Mouse (Mus musculus): ENCODE measurements around the gene Esrrb.

Gene Esrrb

GRCm38 (mm10) chr12:86422166-86422910 lies 61.4 kb downstream of the Esrrb start:
- peak; percentile 15 to 26 for DNase-seq

DNA sequence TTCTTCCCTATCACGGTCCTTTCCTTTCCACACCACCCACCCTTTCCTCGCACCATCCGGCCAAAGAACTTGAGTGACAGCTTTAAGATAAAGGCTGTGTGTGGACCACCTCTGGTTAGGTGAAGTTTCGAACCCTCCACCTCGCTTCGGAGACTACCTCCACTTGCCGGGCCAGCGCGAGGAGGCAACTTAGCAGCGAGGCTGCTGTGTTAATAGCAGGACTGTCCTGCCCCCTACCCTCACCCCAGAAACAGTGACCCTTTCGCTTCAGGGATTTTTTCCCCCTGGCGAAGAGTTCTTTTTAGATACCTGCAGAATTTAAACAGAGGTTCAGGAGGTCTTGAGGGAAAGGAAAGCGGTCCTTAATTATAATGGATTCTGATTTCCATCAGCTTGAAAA lies 62.2 kb downstream of the Esrrb start:
- DNase-seq = no peak

DNA sequence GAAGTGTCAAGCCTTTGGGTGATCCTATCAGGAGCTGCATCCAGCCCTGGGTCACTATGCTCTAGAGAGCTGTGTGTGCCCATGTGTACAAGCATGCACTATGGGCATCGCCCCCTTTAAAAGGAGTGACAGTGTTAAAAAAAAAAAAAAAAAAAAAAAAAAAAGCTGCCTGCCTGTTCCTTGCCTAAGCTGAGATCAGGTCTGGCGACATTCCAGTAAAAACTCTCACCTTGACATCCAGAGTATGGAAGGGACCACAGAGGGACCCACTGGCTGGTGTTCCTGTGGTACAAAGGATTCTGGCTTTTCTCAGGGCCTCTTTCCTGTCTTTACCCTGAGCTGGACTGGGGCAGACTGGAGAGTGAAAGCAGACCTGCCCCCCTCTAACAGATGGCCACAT lies 66.7 kb downstream of the Esrrb start:
- peak in 1 of 2 experiments; percentile 24 for DNase-seq

GRCm38 (mm10) chr12:86431671-86432070 lies 70.8 kb downstream of the Esrrb start:
- no peak for DNase-seq

DNA sequence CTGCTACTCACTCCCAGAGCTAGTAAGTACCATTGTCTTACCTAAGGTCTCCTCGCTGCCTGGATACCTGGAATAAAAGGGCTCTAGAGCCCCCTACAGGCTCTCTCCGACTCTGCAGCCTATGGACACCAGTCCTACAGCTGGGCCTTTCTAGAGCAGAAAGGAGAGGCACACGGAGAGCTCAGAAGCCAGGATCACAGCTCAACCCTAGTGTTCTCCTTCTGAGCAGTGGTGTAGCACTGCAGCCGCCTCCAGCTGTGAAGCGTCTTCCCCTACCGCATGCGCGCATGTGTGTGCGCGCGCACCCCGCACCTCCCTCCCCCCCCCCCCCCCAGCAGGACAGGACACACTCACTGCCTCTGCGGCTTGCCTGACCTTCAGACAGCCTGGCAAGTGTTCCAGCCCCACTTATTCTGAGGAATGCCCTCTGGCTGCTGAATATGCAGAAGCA lies 72.5 kb downstream of the Esrrb start:
- DNase-seq = peak; percentile 86 to 88

DNA sequence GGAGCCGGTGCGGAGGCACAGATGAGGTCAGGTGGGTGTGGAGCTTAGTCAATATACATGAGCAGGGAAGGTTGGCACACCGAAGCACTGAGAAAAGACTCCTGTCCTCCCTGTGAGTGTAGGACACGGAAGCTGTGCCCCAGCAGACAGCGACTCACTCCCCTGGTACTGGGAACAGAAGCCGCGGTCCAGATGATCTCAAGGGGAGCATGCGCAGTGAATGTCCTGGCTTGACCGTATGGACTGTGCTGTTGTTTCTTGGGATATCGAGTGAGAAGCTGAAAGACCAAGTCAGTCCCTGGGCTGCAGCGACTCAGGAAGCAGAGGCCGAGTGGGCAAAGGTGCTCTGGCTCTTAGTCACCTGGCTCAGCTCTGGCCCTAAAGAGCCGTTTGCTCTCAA lies 74.7 kb downstream of the Esrrb start:
- no peak for DNase-seq

DNA sequence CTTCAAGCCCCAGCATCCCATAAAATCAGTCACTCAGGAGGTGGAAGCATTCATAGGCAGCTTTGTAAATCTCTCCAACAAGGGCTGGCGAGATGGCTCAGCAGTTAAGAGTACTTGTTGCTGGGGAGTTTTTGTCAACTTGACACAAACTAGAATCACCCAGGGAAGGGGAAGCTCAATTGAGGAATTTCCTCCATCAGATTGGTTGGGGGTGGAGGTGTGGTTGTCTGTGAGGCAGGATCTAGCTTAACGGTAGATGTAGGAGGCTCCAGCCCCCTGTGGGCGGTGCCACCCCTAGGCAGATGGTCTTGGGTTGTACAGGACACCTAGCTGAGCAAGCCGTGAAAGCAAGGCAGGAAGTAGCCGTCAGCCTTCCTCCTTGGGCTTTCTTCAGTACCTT lies 89.9 kb downstream of the Esrrb start:
- DNase-seq = no peak

DNA sequence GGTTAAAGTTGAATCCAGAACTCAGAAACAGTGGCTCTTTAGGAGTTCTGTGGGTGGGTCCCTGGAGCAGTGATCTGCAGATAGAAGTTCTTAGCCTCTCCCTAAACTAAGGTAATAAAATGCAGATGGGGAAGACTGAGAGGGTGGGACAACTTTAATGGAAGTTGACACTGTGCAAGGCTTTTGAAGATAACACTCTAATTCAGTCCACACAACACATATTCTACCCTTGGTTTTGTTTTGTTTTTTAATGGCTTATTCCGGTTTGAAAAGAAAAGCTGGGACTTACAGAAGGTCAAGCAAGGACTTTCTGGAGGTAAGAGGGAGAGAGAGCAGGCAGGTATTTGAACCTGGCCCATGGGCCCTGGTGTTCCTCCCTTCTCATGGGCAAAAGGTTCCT lies 94.1 kb downstream of the Esrrb start:
- DNase-seq = no peak

DNA sequence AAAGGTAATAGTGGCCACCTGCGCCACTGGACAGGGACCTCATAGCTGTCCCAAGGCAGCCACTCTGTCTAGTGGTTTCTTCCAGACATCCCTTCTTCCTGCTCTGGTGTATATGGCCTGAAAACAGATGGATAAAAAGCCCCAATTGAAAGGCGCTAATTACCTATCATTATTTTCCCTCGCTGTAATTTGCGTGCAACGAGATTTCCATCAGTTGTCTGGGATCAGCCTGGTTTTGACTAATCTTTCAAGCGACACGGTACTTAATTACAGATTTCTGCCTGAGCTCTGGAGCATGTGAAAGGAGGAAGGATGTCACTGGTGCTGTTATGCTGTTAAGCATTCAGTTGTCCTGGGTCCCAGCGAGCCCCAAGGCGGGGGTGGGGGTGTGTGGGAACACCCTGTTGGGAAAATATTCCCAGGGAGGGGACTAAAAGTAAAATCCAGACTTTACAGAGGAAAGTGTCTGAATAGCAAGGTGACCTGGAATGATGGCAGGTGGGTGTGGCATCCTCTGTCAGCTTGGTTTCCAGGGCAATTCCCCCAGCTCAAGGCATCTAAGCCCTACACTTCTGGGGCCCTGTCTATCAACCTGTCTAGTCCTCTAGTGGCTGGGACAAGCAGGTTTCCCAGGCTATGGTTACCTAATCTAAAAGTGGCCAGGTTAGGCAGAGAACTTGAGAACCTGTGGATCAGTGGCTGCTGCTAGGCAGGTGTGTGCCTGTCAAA lies 102.0 kb downstream of the Esrrb start:
- DNase-seq = no peak

DNA sequence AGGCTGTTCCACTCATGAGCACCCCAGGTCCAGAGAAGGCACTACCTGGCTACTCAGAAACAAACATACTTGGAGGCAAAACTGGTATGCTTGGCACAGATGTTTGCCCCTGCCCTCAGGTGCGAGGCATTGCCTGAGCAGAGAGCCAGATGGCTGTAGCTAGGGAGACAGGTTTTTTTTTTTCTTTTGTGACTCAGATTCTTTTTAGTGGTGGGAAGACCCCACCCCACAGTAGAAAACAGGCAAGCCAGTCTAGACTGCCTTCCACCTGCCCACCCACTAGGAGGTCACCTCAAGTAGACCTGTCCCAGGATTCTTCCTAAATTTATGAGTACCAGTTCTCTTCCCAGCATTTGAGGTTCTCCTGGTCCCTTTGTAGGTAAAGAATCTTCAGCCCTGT lies 103.5 kb downstream of the Esrrb start:
- no peak for DNase-seq

DNA sequence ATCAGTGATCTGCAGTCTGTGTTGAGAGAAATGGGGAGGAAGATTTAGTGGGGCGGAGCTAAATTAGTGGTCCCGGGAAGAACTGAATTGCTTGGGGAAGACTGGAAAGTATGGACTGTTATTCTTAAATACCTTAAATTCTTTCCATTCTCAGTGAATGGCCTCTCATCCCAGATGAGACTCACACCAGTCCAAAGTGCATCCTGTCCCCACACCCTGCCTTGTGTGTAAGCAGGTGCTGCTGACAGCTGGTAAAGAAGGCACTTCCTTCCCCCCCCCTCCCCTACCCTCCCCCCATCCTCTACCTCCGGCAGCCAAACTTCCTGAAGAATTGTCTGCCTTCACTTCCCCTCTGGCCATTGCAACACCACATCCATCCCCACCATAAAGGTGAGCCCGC lies 105.3 kb downstream of the Esrrb start:
- DNase-seq = no peak

DNA sequence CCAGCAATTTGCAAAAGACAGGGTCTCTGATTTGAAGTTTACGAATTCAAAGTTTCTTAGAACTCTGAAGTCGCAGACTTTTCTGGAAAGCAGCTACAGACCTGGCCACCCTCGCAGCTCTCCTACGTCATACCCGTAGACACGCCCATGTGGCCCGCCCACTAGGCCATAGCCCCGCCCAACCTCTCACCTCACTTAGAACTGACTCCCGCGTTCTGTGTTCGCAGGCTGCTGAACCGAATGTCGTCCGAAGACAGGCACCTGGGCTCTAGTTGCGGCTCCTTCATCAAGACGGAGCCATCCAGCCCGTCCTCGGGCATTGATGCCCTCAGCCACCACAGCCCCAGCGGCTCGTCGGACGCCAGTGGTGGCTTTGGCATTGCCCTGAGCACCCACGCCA lies 109.0 kb downstream of the Esrrb start:
- no peak for DNase-seq

DNA sequence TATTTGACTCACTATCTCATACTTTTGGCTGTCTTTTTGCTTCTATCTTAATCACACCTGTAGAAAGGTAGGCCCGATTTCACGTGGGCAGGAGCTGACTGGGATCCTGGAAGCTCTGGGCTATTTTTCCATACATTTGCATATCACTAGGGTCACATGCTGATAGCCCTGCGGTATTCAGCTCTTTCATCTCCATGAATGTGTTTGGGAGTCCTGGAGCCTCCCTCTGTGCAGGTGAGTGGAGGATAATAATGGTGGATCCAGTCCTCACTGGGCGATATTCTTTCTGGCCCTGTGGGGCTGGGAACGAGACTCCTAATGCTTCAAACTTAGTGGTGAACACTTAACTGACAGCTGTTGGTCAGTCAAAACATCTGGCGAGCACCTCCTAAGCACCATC lies 110.0 kb downstream of the Esrrb start:
- no peak for DNase-seq

DNA sequence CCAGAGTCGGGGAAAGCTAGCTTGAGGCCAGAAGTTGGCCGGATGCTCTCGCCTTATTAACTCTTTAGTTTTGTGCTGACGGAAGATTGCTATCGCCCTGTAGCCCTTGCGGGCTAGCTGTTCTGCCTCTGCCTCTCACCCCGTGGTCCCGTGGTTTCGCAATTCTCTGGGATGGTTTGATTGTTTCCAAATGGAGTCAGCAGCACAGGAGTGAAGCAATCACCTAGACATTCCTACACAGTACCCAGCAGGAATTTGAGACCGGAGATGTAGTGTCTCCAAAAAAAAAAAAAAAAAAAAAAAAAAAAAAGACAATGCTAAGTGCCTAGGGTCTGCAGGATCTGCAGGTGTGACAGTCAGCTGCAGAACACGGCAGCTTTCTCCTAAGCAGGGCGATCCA lies 112.7 kb downstream of the Esrrb start:
- DNase-seq = no peak

DNA sequence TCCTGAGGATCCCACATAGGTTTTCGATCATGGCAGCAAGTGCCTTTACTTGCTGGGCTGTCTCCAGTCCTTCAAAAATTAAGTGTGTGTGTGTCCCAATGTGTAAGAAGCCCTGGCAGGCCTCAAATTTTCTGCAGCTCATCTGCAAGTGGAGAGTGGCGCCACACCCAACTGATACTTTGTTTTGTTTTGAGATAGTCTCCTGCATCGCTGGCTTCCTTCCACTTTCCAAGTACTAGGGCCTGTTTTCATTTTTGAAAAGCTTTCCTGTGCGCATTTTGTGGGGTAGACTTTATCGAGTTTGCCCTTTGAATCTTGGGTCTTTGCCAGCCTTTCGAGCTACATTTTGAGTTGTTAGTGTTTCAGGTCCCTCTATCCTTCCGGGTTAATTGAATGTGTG lies 115.1 kb downstream of the Esrrb start:
- no peak for DNase-seq

- DNase-seq = no peak
These were observed 118.0 kb downstream of the Esrrb start for GRCm38 (mm10) chr12:86478908-86479307.

- DNase-seq = no peak
These were observed 121.1 kb downstream of the Esrrb start for GRCm38 (mm10) chr12:86482029-86482428.

DNA sequence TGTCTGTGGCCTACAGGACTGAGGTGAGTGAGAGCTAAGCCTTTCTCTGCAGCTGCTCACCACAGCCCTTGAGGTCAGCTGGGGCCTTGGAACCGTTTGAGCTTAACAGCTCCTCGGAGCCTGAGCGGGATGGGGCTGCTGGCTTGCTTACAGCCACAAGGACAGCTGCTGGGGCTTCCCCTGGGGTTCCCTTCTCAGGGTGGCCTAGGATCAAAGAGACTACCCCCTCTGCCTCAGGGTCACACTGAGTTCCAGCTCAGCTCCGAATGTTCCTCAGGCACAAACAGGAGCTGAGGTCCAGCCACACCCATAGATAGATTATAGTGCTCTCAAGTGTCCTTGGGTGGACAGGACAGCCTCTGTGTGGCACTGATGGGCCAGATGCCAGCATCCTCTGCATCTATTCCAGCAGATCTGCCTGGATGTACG lies 122.5 kb downstream of the Esrrb start:
- peak; percentile 45 to 58 for DNase-seq

DNA sequence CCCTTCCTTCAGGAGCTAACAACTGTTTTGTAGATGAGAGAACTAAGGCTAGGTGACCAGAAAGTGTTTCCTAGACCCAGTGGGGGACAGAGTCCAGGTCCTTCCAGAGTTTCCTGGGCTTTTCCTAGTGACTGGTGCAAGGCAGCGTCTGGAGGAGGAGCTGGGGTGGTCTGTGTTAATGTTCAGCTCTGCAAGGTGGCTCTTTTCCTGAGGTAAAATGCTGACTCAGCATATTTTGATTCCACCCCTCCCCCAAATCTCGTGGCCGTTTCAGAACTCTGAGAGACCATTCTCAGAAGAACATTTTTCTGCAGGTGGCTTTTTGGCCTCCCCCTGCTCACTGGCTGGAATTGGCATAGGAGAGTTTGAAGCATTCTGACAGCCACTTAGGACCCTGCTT lies 127.1 kb downstream of the Esrrb start:
- no peak for DNase-seq

- no peak for DNase-seq
These were observed 129.1 kb downstream of the Esrrb start for GRCm38 (mm10) chr12:86490052-86490451.

- DNase-seq = peak; percentile 22 to 46
These were observed 130.6 kb downstream of the Esrrb start for GRCm38 (mm10) chr12:86491500-86491899.

DNA sequence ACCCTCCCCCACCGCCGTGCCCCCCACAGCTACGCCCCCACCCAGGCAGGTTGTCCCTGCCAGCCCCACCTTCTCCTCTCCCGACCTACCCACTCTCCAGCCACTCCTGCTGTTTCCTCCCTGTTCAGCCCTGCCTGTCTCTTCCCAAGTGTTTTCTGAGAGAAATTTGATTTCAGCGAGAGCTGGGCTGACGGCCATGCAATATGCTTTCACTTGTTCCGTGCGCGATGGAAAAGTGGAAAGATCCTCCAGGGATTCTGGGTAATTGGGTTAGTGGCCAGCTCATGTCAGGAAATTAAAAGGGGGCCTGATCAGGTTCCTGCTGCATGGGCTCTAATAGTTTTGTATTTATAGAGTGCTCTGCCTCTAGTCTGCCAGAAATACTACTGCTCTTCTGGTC lies 131.9 kb downstream of the Esrrb start:
- DNase-seq = peak; percentile 52 to 63

- DNase-seq = no peak
These were observed 136.2 kb downstream of the Esrrb start for GRCm38 (mm10) chr12:86497126-86497525.

- peak; percentile 79 to 83 for DNase-seq
These were observed 137.8 kb downstream of the Esrrb start for GRCm38 (mm10) chr12:86498765-86499164.
